Mouse (Mus musculus): ENCODE results near the gene Olfr102.

- TF ChIP-seq CTCF (IDR thresholded peaks at IDR 0.05; ENCODE audit: low read depth) = no peak
- no peak for TF ChIP-seq EP300 (IDR thresholded peaks at IDR 0.05; ENCODE audit: low read depth)
Measured at GRCm38 (mm10) chr17:37308483-37308882, 8.4 kb downstream of the Olfr102 start.
